Mouse (Mus musculus): ENCODE results near the gene Hsh2d.

DNA sequence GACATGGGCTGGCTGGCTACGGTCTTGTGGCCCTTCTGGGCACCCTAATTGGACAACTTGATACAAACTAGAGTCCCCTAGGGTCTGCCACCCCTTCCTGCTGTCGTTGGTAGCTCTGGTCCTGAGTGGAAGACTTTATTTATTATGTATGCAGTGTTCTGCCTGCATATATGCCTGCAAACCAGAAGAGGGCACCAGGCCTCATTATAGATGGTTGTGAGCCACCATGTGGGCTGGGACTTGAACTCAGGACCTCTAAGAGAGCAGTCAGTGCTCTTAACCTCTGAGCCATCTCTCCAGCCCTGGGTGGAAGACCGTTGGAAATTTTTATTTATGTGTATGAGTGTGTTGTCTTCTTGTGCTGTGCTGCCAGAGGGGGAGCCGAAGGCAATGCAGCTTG lies 31.3 kb downstream of the Hsh2d start:
- TF ChIP-seq CTCF (IDR thresholded peaks at IDR 0.05; ENCODE audit: low read depth, low read length) (no peak; the same call in 1 of the 2 replicates), TAL1 (conservative IDR thresholded peaks at IDR 0.05; ENCODE audit: low read depth, low read length) (no peak)

Data from G1E (cell line).